Mouse (Mus musculus) small intestine, adult 2 months (tissue): ENCODE data around the gene Tmco4. TPM values are rescaled to one million over a fixed set of nuclear protein-coding genes. Genes with fewer than 3 reads are reported as not detected.

Experiments used
- H3K27ac ChIP-seq: fragments of 200-500 bp; 2 replicates; pipeline ENCODE4 v1.5.1; 2012; ENCODE audit warnings: low read depth, low read length, control low read depth, inconsistent platforms; ENCODE audit not compliant: insufficient read depth
- H3K27me3 ChIP-seq: fragments of 200-500 bp; 2 replicates; pipeline ENCODE4 v1.6.1; 2012; ENCODE audit warnings: mild to moderate bottlenecking, moderate library complexity, low read length, inconsistent platforms; ENCODE audit not compliant: control insufficient read depth, insufficient read depth
- H3K36me3 ChIP-seq: fragments of 200-500 bp; 2 replicates; pipeline ENCODE4 v1.6.1; 2012; ENCODE audit warnings: mild to moderate bottlenecking, low read length, control low read depth, inconsistent platforms; ENCODE audit not compliant: control insufficient read depth, insufficient read depth
- H3K4me1 ChIP-seq: fragments of 200-500 bp; 2 replicates; pipeline ENCODE4 v1.6.1; 2012; ENCODE audit warnings: low read length, inconsistent platforms, mixed read lengths; ENCODE audit not compliant: control insufficient read depth, insufficient read depth, insufficient read length
- H3K4me3 ChIP-seq: fragments of 200-500 bp; 2 replicates; pipeline ENCODE4 v1.5.1; 2012; ENCODE audit warnings: low read depth, mild to moderate bottlenecking, control low read depth, inconsistent platforms, low read length, moderate library complexity
- CTCF ChIP-seq: fragments of 200-500 bp; IDR thresholded peaks from 2 replicates; pipeline ENCODE4 v1.5.1; 2012; ENCODE audit warnings: low read depth, mild to moderate bottlenecking, control low read depth, inconsistent platforms, low read length, moderate library complexity, mixed read lengths; ENCODE audit not compliant: insufficient replicate concordance, insufficient read length; ENCODE audit errors: extremely low read depth
- POLR2A ChIP-seq: fragments of 200-500 bp; IDR thresholded peaks from 2 replicates; pipeline ENCODE4 v1.6.1; 2012; ENCODE audit warnings: low read depth, mild to moderate bottlenecking, control low read depth, inconsistent platforms, low read length, moderate library complexity
- WGBS: fragments of 180-500 bp; shearing (Covaris S2); methylation state at CpG from one replicate; pipeline ENCODE4 v1.1.7; 2018; 5-methylcytosine and 5-hydroxymethylcytosine counted together
- polyA plus RNA-seq: library from polyadenylated mRNA; depleted of rRNA; stranded (reverse); fragments of >200 nt; gene quantifications from 2 replicates; pipeline ENCODE4 v1.2.3, GENCODE M21; 2012

The Tmco4 gene
- polyA plus RNA-seq, 1 experiment = 34.2 TPM

GRCm38 (mm10) chr4:139068287-139068686 is 95.6 kb downstream of the Tmco4 start:
- no peak overlapping the region for H3K4me3 ChIP-seq
- WGBS = 35% methylated on average over 4 of the region's 4 CpGs
- no peaks in the 10 kb centered on the region for H3K36me3 ChIP-seq
- TF ChIP-seq CTCF (no peak), POLR2A (no peak)
- no peaks in the 10 kb centered on the region; the same call in 1 of the 2 replicates for H3K4me1 ChIP-seq
- H3K27ac ChIP-seq = no peak overlapping the region
- no peaks in the 10 kb centered on the region; the same call in 1 of the 2 replicates for H3K27me3 ChIP-seq

DNA sequence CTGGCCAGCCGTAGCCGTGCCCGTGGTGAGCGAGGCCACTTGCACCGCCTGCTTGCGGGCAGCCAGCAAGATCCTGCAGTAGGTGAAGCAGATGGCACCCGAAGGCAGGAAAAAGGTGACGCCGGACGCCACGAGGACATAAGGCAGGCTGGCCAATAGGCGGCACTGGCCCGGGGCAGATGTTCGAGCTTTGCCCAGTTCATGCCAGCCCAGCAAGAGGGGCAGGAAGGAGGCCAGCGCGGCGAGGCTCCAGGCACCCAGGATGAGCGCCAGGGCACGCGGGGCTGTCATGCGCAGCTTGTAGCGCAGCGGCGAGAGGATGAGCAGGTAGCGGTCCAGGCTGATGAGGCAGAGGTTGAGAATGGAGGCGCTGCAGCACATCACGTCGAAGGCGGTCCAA is 101.4 kb downstream of the Tmco4 start:
- 30% methylated on average over 29 of the region's 29 CpGs for WGBS

DNA sequence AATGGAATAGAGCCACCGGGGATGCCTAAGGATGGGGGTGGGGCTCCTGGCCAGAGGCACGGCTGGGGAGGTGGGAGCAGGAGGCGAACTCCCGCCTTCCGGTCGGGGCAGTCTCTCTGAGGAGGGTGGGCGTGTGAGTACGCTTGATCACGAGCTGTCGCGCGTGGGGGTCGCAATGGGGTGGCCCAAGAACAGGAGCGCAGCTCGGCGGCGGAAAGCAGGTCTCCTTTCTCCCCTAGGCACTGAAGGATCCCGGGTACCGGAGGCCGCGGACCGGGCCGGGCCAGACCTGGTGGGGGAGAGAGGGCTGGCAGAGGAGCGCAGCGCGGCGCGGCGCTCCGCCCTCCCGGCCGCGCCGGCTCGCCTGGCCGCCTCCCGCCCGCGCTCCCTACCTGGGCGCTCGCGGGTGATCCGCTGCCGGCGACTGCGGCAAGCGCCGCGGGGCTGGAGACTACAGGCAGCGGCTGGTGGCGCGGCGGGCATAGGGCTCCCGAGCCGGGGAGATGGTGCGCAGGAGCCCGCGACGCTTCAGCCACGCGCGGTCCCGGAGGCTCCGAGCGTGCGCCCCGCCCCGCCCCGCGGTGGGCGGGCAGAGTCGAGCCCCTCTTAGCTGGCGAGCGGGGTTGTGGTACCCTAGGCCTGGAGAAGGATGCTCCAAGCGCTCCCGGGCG is 102.5 kb downstream of the Tmco4 start, which contains the start of gene Htr6:
Gene Htr6 (minus strand): TSS at position 530 of the 671 bp plus-strand sequence.
- H3K27ac ChIP-seq = no peak within 1 kb of the TSS
- H3K4me1 ChIP-seq = peaks cover 11% of the 10 kb centered on the region
- H3K27me3 ChIP-seq = peaks cover 23% of the 10 kb centered on the region
- peak within 1 kb of the TSS; percentile 61 for H3K4me3 ChIP-seq
- H3K36me3 ChIP-seq = no peaks in the 10 kb centered on the region
- WGBS = under 1% methylated on average over 75 of the region's 77 CpGs
- TF ChIP-seq POLR2A (no peak), CTCF (no peak)

More for the DNA sequence above, 101.4 kb downstream of the Tmco4 start:
- H3K27ac ChIP-seq = no peak overlapping the region
- H3K4me3 ChIP-seq = peak overlapping the region; percentile 61; the same call in 1 of the 2 replicates
- no peaks in the 10 kb centered on the region for H3K36me3 ChIP-seq
- H3K4me1 ChIP-seq = peaks cover 11% of the 10 kb centered on the region
- H3K27me3 ChIP-seq = peaks cover 23% of the 10 kb centered on the region
- no peak for TF ChIP-seq CTCF

DNA sequence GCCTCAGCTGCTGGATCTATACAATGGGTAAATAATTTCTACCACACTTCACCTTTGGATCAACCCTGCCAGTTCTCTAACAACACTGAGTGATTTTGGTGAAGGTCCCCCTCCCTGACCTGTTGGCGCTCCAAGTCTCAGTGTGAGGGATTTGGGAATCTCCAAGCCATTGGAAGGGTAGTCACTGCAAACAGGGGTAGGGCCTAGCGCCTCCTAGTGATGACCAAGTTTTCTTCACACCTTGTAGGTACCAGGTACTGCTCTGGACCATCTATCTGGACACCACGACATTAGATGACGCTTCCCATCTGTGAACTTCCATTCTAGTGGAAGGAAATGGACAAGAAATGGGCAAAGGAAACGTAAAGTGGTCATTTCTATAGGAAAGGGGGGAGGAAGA is 103.2 kb downstream of the Tmco4 start:
- 18% methylated on average over 5 of the region's 5 CpGs for WGBS

GRCm38 (mm10) chr4:139078313-139078712 is 105.6 kb downstream of the Tmco4 start:
- Histone ChIP-seq H3K4me1 (peaks cover 26% of the 10 kb centered on the region), H3K36me3 (peaks cover 2% of the 10 kb centered on the region; the same call in 1 of the 2 replicates), H3K27me3 (peaks cover 23% of the 10 kb centered on the region), H3K4me3 (no peak overlapping the region), H3K27ac (no peak overlapping the region)
- 30% methylated on average over 2 of the region's 2 CpGs for WGBS
- peak; percentile 32; the same call in 1 of the 2 replicates for TF ChIP-seq CTCF
- no peak for TF ChIP-seq POLR2A

More for the DNA sequence above, 103.2 kb downstream of the Tmco4 start:
- Histone ChIP-seq H3K27ac (no peak overlapping the region), H3K4me3 (peak overlapping the region; percentile 61; the same call in 1 of the 2 replicates), H3K4me1 (peaks cover 11% of the 10 kb centered on the region), H3K36me3 (no peaks in the 10 kb centered on the region), H3K27me3 (peaks cover 23% of the 10 kb centered on the region)
- peak; percentile 44; the same call in 1 of the 2 replicates for TF ChIP-seq CTCF
- no peak for TF ChIP-seq POLR2A

- TF ChIP-seq CTCF = 0 out of 2 replicates have a peak, but pooled peaks have one; percentile 6
- TF ChIP-seq POLR2A = no peak
- Histone ChIP-seq H3K4me3 (no peak overlapping the region), H3K36me3 (peaks cover 2% of the 10 kb centered on the region; the same call in 1 of the 2 replicates), H3K27ac (no peak overlapping the region), H3K27me3 (peaks cover 20% of the 10 kb centered on the region), H3K4me1 (peaks cover 26% of the 10 kb centered on the region)
- 18% methylated on average over 4 of the region's 4 CpGs for WGBS
These were observed 106.0 kb downstream of the Tmco4 start for GRCm38 (mm10) chr4:139078726-139079125.

DNA sequence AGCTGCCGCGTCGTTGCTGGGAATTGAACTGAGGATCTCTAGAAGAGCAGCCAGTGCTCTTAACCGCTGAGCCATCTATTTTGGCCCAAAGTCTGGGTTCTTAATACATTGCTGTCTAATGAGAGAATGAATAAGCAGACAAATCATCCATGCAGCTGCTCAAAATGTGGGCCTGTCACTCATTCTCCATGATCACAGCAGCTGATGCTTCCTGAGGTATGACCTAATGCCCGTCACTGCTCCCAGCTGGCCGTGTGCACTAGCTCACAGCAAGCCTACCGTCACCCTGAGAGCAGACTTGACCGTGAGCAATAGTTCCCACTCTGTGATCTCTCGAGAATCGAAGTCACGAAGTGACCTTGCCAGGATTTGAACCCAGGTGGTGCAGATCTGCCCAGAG is 106.8 kb downstream of the Tmco4 start:
- Histone ChIP-seq H3K4me1 (peaks cover 24% of the 10 kb centered on the region), H3K36me3 (peaks cover 4% of the 10 kb centered on the region; the same call in 1 of the 2 replicates), H3K27ac (no peak overlapping the region), H3K27me3 (peaks cover 13% of the 10 kb centered on the region), H3K4me3 (no peak overlapping the region)
- WGBS = 89% methylated on average over 11 of the region's 11 CpGs
- TF ChIP-seq CTCF (no peak), POLR2A (no peak)
